Mouse (Mus musculus): Measurements from ENCODE around the gene D630045J12Rik. TPM values are rescaled to one million over a fixed set of nuclear protein-coding genes. Genes with fewer than 3 reads are reported as not detected.

Gene D630045J12Rik
- total and polyA plus RNA-seq, 3 experiments: 2.5 to 6.2 TPM; not detected in 1

DNA sequence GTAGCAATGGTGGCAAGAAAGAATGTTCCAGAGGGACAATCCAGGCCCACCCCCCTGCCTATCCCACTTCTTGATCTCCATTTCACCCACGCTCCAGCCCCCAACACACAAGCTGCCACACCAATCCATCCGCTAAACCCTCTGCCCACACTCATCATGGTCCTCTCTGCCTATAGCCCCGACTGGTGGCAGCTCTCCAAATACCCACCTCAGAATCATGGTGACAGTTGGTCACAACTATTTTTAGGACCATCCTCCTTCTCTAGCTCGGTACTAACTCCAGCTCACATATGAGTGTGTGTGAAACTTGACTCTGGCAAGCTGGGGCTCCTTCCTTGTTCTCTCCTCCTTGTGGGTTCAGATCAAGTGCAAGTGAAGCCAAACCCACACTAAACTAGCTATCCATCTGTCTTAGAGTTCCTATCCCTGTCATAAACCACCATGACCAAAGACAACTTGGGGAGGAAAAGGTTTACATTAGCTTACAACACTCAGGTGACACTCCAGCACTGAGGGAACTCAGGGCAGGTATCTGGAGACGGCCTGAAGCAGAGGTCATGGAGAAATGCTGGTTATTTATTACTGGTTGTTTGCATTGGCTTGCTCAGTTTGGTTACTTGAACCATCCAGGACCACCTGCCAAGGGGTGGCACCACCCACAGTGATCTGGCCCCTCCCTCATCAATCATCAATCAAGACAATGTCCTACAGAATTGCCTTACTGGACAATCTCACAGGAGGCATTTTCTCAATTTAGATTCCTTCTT, 9.8 kb upstream of the D630045J12Rik start:
- no peak overlapping the region for H3K4me3 ChIP-seq (ENCODE audit: control insufficient read depth in 1 of 2, insufficient read depth in 1 of 2, low read depth in 2 of 2, low read length in 2 of 2)
- no peak overlapping the region for H3K27ac ChIP-seq (ENCODE audit: control insufficient read depth, low read depth, low read length)
- H3K9ac ChIP-seq (ENCODE audit: control insufficient read depth, low read depth, low read length, poor library complexity, severe bottlenecking): no peak overlapping the region
- H3K79me2 ChIP-seq (ENCODE audit: control insufficient read depth, insufficient read depth, low read length, poor library complexity): no peaks in the 10 kb centered on the region
- no peaks in the 10 kb centered on the region for H3K27me3 ChIP-seq (ENCODE audit: control insufficient read depth in 1 of 2, insufficient read depth in 2 of 2, low read length in 2 of 2)
- H3K4me1 ChIP-seq (ENCODE audit: control insufficient read depth in 1 of 2, insufficient read depth in 2 of 2, low read length in 2 of 2): peaks cover 6 to 9% of the 10 kb centered on the region in 2 experiments
- no peaks in the 10 kb centered on the region for H3K9me3 ChIP-seq (replicated peaks; ENCODE audit: insufficient read depth, low read length)
- H3K36me3 ChIP-seq (ENCODE audit: control insufficient read depth in 1 of 2, insufficient read depth in 2 of 2, low read length in 2 of 2): peaks cover 0 to 3% of the 10 kb centered on the region in 2 experiments; a peak in 1 of 4 replicates
- no peak for DNase-seq (ENCODE audit: low read depth, low spot score)
- no peak for TF ChIP-seq MEF2A (IDR thresholded peaks at IDR 0.05; ENCODE audit: extremely low read depth, insufficient replicate concordance, low read depth, low read length, poor library complexity, severe bottlenecking)
- no peak for TF ChIP-seq RAD21 (IDR thresholded peaks at IDR 0.05; ENCODE audit: low read depth, low read length)

GRCm38 (mm10) chr6:38261877-38262276, 8.1 kb upstream of the D630045J12Rik start:
- no peaks in the 10 kb centered on the region for H3K9me3 ChIP-seq (replicated peaks; ENCODE audit: insufficient read depth, low read length)
- no peaks in the 10 kb centered on the region for H3K27me3 ChIP-seq (ENCODE audit: control insufficient read depth in 1 of 2, insufficient read depth in 2 of 2, low read length in 2 of 2)
- DNase-seq (ENCODE audit: low read depth, low spot score): no peak
- H3K9ac ChIP-seq (ENCODE audit: control insufficient read depth, low read depth, low read length, poor library complexity, severe bottlenecking): no peak overlapping the region
- H3K79me2 ChIP-seq (ENCODE audit: control insufficient read depth, insufficient read depth, low read length, poor library complexity): no peaks in the 10 kb centered on the region
- TF ChIP-seq CTCF (IDR thresholded peaks at IDR 0.05 in 2 of 3, conservative IDR thresholded peaks at IDR 0.05 in 1 of 3; ENCODE audit: control insufficient read depth in 1 of 3, insufficient read depth in 1 of 3, low read depth in 2 of 3, low read length in 3 of 3, poor library complexity in 1 of 3, severe bottlenecking in 1 of 3): peak in 2 of 3 experiments; percentile 23 to 42; a peak in 2 of 6 replicates
- no peak for TF ChIP-seq ZNF384 (IDR thresholded peaks at IDR 0.05; ENCODE audit: low read depth, low read length)
- peak; percentile 37 for TF ChIP-seq RAD21 (IDR thresholded peaks at IDR 0.05; ENCODE audit: low read depth, low read length)
- TF ChIP-seq POLR2AphosphoS5 (IDR thresholded peaks at IDR 0.05; ENCODE audit: borderline replicate concordance, low read depth, low read length): no peak
- TF ChIP-seq GABPA (IDR thresholded peaks at IDR 0.05; ENCODE audit: low read depth, low read length): no peak
- peak; percentile 42; the same call in 1 of the 2 replicates for TF ChIP-seq SMC3 (IDR thresholded peaks at IDR 0.05; ENCODE audit: low read depth, low read length)
- no peak for TF ChIP-seq RCOR1 (IDR thresholded peaks at IDR 0.05; ENCODE audit: low read depth, low read length)
- TF ChIP-seq ZC3H11A (IDR thresholded peaks at IDR 0.05; ENCODE audit: low read depth, low read length): peak; percentile 19; the same call in 1 of the 2 replicates
- TF ChIP-seq MYB (IDR thresholded peaks at IDR 0.05; ENCODE audit: low read depth, low read length): no peak
- no peak for TF ChIP-seq NRF1 (IDR thresholded peaks at IDR 0.05; ENCODE audit: insufficient read depth, low read depth, low read length, poor library complexity, severe bottlenecking)
- no peak for TF ChIP-seq ZKSCAN1 (IDR thresholded peaks at IDR 0.05; ENCODE audit: low read depth, low read length)
- TF ChIP-seq HCFC1 (IDR thresholded peaks at IDR 0.05; ENCODE audit: low read depth, low read length): no peak
- TF ChIP-seq E2F4 (IDR thresholded peaks at IDR 0.05; ENCODE audit: borderline replicate concordance, low read depth, low read length): no peak
- TF ChIP-seq CHD1 (IDR thresholded peaks at IDR 0.05; ENCODE audit: low read depth, low read length): no peak
- peaks cover 6 to 18% of the 10 kb centered on the region in 2 experiments for H3K4me1 ChIP-seq (ENCODE audit: control insufficient read depth in 1 of 2, insufficient read depth in 2 of 2, low read length in 2 of 2)
- peaks cover 0 to 6% of the 10 kb centered on the region in 2 experiments; a peak in 2 of 4 replicates for H3K36me3 ChIP-seq (ENCODE audit: control insufficient read depth in 1 of 2, insufficient read depth in 2 of 2, low read length in 2 of 2)
- H3K4me3 ChIP-seq (ENCODE audit: control insufficient read depth in 1 of 2, insufficient read depth in 1 of 2, low read depth in 2 of 2, low read length in 2 of 2): no peak overlapping the region
- no peak overlapping the region for H3K27ac ChIP-seq (ENCODE audit: control insufficient read depth, low read depth, low read length)
